Mouse (Mus musculus) neural tube, embryonic 15.5 days (tissue): ENCODE data around the gene Krr1. TPM values are rescaled to one million over a fixed set of nuclear protein-coding genes. Genes with fewer than 3 reads are reported as not detected.
"Not testable (repeated sequence)": the region's sequence is repeated elsewhere in the genome, so short reads cannot be mapped to it uniquely, and the experiment has no call there.

Experiments
- ATAC-seq: fragments of 200-750 bp; cut with Nextera tagmentation; 2 replicates; pipeline ENCODE4 v1.8.0; 2017; ENCODE audit warnings: mild to moderate bottlenecking, moderate TSS enrichment, moderate library complexity; ENCODE audit not compliant: low FRiP score
- H3K27ac ChIP-seq: fragments of 300-500 bp; sonication (generic); replicated peaks from 2 replicates; pipeline ENCODE4 v1.5.1; 2015; ENCODE audit warnings: mild to moderate bottlenecking, inconsistent platforms
- H3K27me3 ChIP-seq: fragments of 300-500 bp; sonication (generic); replicated peaks from 2 replicates; pipeline ENCODE4 v1.6.1; 2015; ENCODE audit warnings: inconsistent platforms
- H3K36me3 ChIP-seq: fragments of 300-500 bp; sonication (generic); 2 replicates; pipeline ENCODE4 v1.6.1; 2015; ENCODE audit warnings: inconsistent platforms
- H3K4me1 ChIP-seq: fragments of 300-500 bp; sonication (generic); 2 replicates; pipeline ENCODE4 v1.6.1; 2015; ENCODE audit warnings: inconsistent platforms
- H3K4me2 ChIP-seq: fragments of 300-500 bp; sonication (generic); 2 replicates; pipeline ENCODE4 v1.6.1; 2015; ENCODE audit warnings: inconsistent platforms, mild to moderate bottlenecking, moderate library complexity
- H3K4me3 ChIP-seq: fragments of 300-500 bp; sonication (generic); replicated peaks from 2 replicates; pipeline ENCODE4 v1.5.1; 2015; ENCODE audit warnings: mild to moderate bottlenecking, inconsistent platforms
- H3K9ac ChIP-seq: fragments of 300-500 bp; sonication (generic); replicated peaks from 2 replicates; pipeline ENCODE4 v1.6.1; 2015; ENCODE audit warnings: mild to moderate bottlenecking, inconsistent platforms
- H3K9me3 ChIP-seq: fragments of 300-500 bp; sonication (generic); replicated peaks from 2 replicates; pipeline ENCODE4 v1.6.1; 2016; ENCODE audit warnings: inconsistent platforms
- WGBS: fragments of 180-500 bp; shearing (Covaris S2); methylation state at CpG from one replicate; pipeline ENCODE4 v1.1.7; 2015; ENCODE audit warnings: mixed read lengths; 5-methylcytosine and 5-hydroxymethylcytosine counted together
- polyA plus RNA-seq: library from polyadenylated mRNA; unstranded; fragments of >200 nt; fragmentation: Nextera tagmentation; extraction: Ambion mirVana; gene quantifications from 2 replicates; pipeline ENCODE4 v1.2.1, GENCODE M21; 2015

The Krr1 gene
- polyA plus RNA-seq, 1 experiment from 2014 or later, result 31.2 TPM

DNA sequence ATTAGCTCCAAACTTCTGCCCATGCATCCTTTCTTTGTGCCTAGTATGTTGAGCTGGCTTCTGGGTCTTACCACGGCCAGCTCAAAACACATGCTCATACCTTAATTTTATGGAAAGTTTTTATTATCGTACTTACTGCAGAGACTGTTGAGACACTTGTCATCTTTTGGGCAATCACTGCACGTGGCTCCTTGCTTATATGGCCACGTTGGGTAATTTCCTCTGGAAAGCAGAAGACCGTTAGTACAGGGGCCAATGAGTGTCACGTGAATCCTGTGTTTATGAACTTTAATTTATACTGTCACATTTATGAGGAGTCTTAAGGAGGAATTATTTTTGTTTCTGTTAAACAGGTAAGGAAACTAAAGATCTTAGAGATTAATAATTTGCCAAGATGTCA is 14.0 kb downstream of the Krr1 start:
- Histone ChIP-seq H3K27ac (no peak overlapping the region), H3K4me2 (no peak overlapping the region), H3K36me3 (peaks cover 45% of the 10 kb centered on the region), H3K9me3 (no peaks in the 10 kb centered on the region), H3K4me3 (no peak overlapping the region), H3K9ac (no peak overlapping the region), H3K4me1 (no peaks in the 10 kb centered on the region), H3K27me3 (no peaks in the 10 kb centered on the region)
- WGBS, result 96% methylated on average over 6 of the region's 6 CpGs
- no peak for ATAC-seq

DNA sequence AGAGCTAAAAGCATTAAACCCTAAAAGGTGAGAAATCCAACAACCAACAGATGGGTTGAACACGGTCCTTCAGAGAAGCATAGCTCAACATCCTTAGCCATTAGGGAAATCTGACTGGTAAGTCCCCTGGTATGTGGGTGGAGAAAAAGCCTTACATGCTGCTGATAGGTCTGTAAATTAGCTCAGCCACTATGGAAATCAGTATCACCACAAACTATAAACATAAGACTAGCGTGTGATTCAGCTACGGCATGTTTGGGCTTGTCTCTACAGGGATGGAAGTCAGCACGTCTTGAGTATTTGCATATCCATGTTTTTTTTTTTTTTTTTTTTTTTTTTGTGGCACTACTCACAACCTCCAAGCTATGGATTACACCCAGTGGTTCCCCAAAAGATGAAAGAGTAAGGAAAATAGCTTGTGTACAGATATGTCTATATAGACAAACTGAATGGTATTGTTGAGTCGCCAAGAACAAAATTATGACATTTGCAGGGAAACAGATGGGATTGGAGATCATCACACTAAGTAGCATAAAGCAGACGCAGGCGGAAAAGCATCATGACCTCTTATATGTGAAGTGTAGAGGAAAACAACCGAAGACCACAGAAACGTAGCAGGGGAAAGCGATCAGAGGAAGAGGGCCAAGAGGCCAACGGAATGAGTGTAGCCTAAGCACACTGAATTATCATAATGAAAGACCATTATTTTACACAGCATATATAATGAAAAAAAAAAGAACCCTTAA is 23.5 kb downstream of the Krr1 start:
- Histone ChIP-seq H3K4me2 (no peak overlapping the region), H3K36me3 (no peaks in the 10 kb centered on the region), H3K27ac (no peak overlapping the region), H3K4me1 (no peaks in the 10 kb centered on the region), H3K9me3 (no peaks in the 10 kb centered on the region), H3K27me3 (no peaks in the 10 kb centered on the region), H3K9ac (no peak overlapping the region), H3K4me3 (no peak overlapping the region)
- no peak for ATAC-seq
- WGBS, result 92% methylated on average over 11 of the region's 11 CpGs

DNA sequence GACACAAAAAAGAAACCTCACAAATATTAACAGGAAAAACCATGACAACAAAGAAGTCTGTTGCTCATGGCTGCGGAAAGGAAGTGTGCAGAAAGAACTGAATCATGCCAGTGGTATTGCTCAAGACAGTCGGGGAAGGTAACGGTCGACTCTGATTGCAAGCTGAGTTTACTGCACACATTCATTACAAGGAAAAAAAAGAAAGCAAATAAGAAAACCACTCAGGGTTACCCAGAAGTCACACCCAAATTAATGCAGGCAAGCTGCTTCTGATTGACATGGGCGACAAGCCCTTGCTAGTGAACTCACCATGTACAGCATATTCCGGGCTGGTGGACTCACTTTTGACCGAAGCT is 24.1 kb downstream of the Krr1 start:
- no peaks in the 10 kb centered on the region for H3K36me3 ChIP-seq
- H3K4me3 ChIP-seq, result no peak overlapping the region
- WGBS, result 90% methylated on average over 7 of the region's 7 CpGs
- no peak overlapping the region for H3K4me2 ChIP-seq
- no peaks in the 10 kb centered on the region for H3K27me3 ChIP-seq
- no peak for ATAC-seq
- no peak overlapping the region for H3K9ac ChIP-seq
- no peak overlapping the region for H3K27ac ChIP-seq
- H3K9me3 ChIP-seq, result no peaks in the 10 kb centered on the region
- no peaks in the 10 kb centered on the region for H3K4me1 ChIP-seq

DNA sequence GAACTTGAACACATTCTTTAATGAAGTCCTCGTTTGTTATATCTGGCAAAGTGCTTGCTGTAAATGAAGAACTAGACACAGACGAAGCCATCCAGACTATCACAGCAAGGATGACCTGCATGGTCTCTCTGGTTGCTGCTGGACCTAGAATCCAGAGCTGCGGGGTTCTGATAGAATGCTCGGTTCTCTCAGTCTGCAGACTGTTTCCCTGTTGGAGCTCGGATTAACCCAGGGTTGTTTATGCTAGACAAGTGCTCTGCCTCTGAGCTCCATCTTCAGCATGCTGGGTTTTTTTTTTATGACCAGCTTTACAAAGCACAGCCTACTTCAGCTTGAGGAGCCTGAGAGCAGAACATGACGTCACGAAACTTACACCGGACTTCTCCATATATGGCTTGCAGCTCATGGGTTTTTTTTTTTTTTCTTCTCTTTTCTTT is 24.5 kb downstream of the Krr1 start:
- ATAC-seq, result no peak
- Histone ChIP-seq H3K36me3 (no peaks in the 10 kb centered on the region), H3K9me3 (no peaks in the 10 kb centered on the region), H3K27me3 (no peaks in the 10 kb centered on the region), H3K4me3 (no peak overlapping the region), H3K4me2 (no peak overlapping the region), H3K27ac (no peak overlapping the region), H3K9ac (no peak overlapping the region), H3K4me1 (no peaks in the 10 kb centered on the region)
- WGBS, result 82% methylated on average over 8 of the region's 8 CpGs

DNA sequence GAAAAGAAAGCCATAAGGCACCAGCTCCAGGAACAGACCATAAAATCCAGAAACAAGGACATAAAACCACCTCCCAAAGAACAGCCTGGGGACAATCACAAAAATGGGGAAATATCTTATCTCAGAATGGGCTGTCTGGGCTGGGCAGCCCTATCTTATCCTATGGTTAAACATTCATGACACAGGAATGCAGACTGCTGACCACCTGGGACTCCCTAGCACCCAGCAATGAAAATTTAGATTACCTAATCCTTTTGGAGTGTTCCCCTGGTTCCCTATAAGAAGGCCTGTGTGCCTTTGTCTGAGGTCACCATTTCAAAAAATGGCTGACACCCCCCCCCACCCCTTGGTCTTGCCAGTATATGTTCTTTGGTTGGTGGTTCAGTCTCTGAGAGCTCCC is 25.2 kb downstream of the Krr1 start:
- Histone ChIP-seq H3K4me1 (no peaks in the 10 kb centered on the region), H3K4me3 (no peak overlapping the region), H3K4me2 (no peak overlapping the region), H3K9me3 (no peaks in the 10 kb centered on the region), H3K9ac (no peak overlapping the region), H3K27me3 (no peaks in the 10 kb centered on the region), H3K36me3 (no peaks in the 10 kb centered on the region), H3K27ac (no peak overlapping the region)
- no peak for ATAC-seq

DNA sequence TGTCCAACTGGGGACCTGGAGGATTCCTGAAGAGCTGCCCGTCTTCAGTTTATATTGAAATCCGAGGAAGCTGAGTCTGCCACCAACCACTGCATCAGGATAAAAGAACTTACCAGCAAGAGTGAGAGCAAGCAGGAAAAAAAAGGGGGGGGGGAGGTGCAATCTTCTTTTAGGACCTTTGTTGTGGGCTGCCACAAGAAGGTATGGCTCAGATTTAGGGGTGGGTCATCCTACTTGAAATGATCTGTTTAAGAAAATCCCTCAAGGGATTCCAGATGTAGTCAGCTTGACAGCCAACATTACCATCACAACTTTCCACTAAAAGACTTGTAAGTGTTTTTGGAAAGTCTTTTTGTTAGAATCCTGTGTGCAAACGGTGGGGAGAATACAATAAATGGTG is 27.3 kb downstream of the Krr1 start:
- H3K4me2 ChIP-seq, result no peak overlapping the region
- H3K4me3 ChIP-seq, result no peak overlapping the region
- no peak for ATAC-seq
- H3K9ac ChIP-seq, result no peak overlapping the region
- H3K9me3 ChIP-seq, result no peaks in the 10 kb centered on the region
- no peak overlapping the region for H3K27ac ChIP-seq
- no peaks in the 10 kb centered on the region for H3K27me3 ChIP-seq
- no peaks in the 10 kb centered on the region for H3K36me3 ChIP-seq
- no peaks in the 10 kb centered on the region for H3K4me1 ChIP-seq
- WGBS, result 65% methylated on average over 3 of the region's 3 CpGs

DNA sequence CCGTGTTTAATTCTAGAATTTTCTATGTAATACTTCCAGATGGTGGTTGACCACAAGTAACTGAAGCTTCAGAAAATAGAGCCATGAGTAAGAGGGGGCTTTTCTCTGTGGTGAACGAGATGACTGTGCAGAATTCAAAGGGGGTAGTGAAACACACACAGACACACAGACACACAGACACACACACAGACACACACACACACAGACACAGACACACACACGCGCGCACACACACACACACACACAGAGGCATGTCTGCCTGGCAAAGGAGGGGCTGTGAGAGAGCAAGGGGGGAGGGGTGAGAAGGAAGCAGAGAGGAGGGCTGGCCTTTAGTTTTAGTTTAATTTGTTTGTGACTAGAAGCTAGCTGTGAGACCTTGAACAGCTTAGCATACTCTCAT is 28.1 kb downstream of the Krr1 start:
- Histone ChIP-seq H3K9ac (no peak overlapping the region), H3K36me3 (no peaks in the 10 kb centered on the region), H3K27me3 (no peaks in the 10 kb centered on the region), H3K4me2 (no peak overlapping the region), H3K4me1 (no peaks in the 10 kb centered on the region), H3K4me3 (no peak overlapping the region), H3K27ac (no peak overlapping the region), H3K9me3 (no peaks in the 10 kb centered on the region)
- ATAC-seq, result no peak
- WGBS, result 94% methylated on average over 5 of the region's 5 CpGs

DNA sequence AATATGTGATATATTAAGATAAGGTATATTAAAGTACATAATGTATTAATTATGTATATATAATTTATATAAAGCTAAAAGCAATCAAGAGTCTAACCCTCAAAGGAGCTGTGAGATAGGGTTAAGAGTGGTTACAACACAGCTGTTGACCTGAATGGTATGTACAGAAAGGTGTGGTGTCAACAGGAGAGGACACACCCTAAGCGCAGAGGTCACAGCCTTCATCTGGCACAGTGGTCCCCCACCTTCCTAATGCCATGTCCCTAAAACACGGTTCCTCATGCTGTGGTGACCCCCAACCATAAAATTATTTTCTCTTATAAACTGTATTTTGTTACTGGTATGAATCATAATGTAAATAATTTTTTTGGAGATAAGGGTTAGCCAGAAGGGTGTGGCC is 28.9 kb downstream of the Krr1 start:
- no peak overlapping the region for H3K27ac ChIP-seq
- H3K9ac ChIP-seq, result no peak overlapping the region
- no peak overlapping the region for H3K4me2 ChIP-seq
- H3K9me3 ChIP-seq, result no peaks in the 10 kb centered on the region
- H3K36me3 ChIP-seq, result no peaks in the 10 kb centered on the region
- no peak for ATAC-seq
- no peak overlapping the region for H3K4me3 ChIP-seq
- H3K27me3 ChIP-seq, result no peaks in the 10 kb centered on the region
- no peaks in the 10 kb centered on the region for H3K4me1 ChIP-seq
- WGBS, result 88% methylated on average over 2 of the region's 2 CpGs

DNA sequence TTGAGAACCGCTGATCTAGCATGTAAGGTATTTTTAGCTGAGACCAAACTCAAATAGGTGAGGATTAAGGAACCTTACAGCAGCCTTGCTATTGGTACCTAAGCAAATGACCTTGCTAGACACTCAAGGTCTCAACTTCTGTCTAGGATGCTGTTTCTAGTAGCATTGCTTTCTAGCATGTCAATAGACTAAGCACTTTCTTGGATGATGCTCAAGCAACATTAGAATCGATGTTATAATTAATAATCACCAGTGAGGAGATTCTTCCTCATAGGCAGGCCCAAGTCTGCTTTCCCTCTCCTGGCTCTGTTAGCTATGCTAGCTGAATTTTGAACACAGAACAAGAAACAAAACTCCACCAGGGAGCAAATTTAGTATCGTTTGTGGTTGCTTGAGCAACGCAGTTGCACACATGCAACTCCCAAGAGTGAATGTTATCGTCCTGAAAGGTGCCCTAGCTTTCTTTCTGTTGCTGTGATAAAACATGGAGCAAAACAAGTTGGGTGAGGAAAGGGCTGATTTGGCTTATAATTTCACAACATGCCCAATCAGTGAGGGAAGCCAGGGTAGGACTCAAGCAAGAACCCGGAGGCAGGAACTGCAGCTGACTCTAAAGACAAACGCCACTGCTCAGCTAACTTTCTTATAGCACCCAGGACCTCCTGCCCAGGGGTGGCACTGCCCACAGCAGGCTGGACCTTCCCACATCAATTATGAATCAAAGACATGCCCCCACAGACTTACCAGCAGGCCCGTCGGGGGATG is 29.5 kb downstream of the Krr1 start:
- Histone ChIP-seq H3K4me1 (no peaks in the 10 kb centered on the region), H3K36me3 (no peaks in the 10 kb centered on the region), H3K27ac (no peak overlapping the region), H3K4me3 (no peak overlapping the region), H3K27me3 (no peaks in the 10 kb centered on the region), H3K9ac (no peak overlapping the region), H3K9me3 (no peaks in the 10 kb centered on the region), H3K4me2 (no peak overlapping the region)
- no peak for ATAC-seq
- 87% methylated on average over 9 of the region's 9 CpGs for WGBS

DNA sequence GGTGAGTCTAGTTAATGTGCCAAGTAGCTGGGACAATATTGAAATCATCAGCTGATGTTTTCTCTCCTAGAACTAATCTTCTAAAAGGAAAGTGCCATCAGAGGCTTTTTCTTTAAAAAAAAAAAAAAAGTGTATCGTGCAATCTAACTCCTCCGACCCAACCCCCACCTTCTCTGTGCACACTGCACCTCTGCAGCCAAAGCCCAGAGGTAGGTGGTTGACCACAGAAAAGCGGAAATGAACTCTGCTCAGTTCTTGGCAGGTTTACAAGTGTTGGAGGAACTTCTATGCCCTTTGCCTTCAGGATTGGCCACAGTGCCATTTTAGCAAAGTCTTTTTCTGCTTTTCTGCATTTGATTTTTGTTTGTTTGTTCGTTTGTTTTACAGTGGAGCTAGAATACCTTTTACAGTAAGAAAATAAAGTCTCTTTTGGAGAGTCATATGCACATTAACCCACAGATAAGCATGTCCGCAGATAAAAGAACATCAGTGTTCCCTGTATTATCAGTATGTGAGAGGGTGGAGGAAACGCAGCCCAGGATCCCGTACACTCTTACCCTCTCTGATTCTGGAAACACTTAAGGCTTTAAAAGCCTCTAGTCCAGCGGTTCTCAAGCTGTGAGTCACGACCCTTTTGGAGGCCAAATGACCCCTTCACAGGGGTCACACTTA is 30.2 kb downstream of the Krr1 start, which contains the start of gene Glipr1:
TSS of gene Glipr1 (minus strand) at position 88 of the 672 bp plus-strand sequence.
- H3K4me3 ChIP-seq, result no peak within 1 kb of the TSS
- no peak for ATAC-seq
- H3K4me1 ChIP-seq, result no peaks in the 10 kb centered on the region
- no peaks in the 10 kb centered on the region for H3K9me3 ChIP-seq
- no peaks in the 10 kb centered on the region for H3K36me3 ChIP-seq
- H3K27me3 ChIP-seq, result no peaks in the 10 kb centered on the region
- no peak within 1 kb of the TSS for H3K9ac ChIP-seq
- H3K27ac ChIP-seq, result no peak within 1 kb of the TSS
- 81% methylated on average over 9 of the region's 9 CpGs for WGBS
- no peak within 1 kb of the TSS for H3K4me2 ChIP-seq

DNA sequence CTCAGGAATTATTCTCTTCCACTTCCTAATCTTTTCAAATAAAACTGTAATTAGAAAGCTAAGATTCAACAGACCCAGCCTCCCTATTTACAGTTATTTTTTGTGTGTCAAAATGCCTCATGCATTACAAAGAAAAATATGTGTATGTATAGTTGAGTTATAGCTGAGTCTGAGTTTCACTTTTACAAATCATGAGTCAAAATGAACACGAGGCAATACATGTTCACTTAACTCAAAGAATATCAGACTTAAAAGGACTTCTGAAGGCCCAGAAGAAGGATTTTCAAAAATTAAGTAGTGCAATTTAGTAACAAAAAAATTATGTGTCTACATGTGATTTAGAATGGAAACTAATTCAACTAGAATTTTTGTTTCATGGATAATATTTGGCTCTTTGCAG is 37.0 kb downstream of the Krr1 start:
- H3K27ac ChIP-seq, H3K27me3 ChIP-seq, H3K4me3 ChIP-seq, H3K4me2 ChIP-seq, H3K9me3 ChIP-seq, H3K4me1 ChIP-seq, H3K9ac ChIP-seq, H3K36me3 ChIP-seq, ATAC-seq: not testable (repeated sequence)
- WGBS, result 79% methylated on average over 1 of the region's 1 CpGs

DNA sequence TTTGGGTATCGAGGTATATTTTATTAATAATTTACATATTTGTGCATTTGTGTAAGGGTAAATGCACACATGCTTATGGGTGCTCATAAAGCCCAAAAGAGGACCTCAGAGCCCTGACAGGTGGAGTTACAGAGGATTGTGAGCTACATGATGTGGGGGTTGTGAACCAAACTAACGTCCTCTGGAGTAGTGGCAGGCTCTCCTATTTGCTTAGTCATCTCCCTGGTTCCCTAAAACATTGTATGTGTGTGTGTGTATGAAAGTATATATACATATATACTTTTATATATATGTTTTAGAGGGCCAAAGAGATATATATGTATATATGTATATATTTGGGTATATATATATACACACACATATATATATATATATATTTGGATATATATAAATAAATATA is 51.1 kb downstream of the Krr1 start:
- no peaks in the 10 kb centered on the region for H3K36me3 ChIP-seq
- no peaks in the 10 kb centered on the region for H3K27me3 ChIP-seq
- WGBS, result 85% methylated on average over 2 of the region's 2 CpGs
- H3K27ac ChIP-seq, result no peak overlapping the region
- H3K4me3 ChIP-seq, result no peak overlapping the region
- no peaks in the 10 kb centered on the region for H3K9me3 ChIP-seq
- H3K4me1 ChIP-seq, result no peaks in the 10 kb centered on the region
- ATAC-seq, result no peak
- H3K4me2 ChIP-seq, result no peak overlapping the region
- no peak overlapping the region for H3K9ac ChIP-seq
